Mouse (Mus musculus) hindbrain, embryonic 14.5 days (tissue): ENCODE measurements at regions not wholly inside any gene's neighbourhood (a gene's known extent, or its start where the extent isn't known, plus 50 kb on each side); places are given as distances from the start of the nearest gene placed in this dataset.

Experiments
- ATAC-seq: fragments of 200-750 bp; cut with Nextera tagmentation; 2 replicates; pipeline ENCODE4 v1.8.0; 2017; ENCODE audit warnings: moderate number of reproducible peaks, mild to moderate bottlenecking, moderate TSS enrichment, moderate library complexity; ENCODE audit not compliant: low FRiP score
- DNase-seq: peaks from one replicate; pipeline ENCODE4 v3.0.0-alpha.2; 2015; ENCODE audit warnings: low spot score
- H3K27ac ChIP-seq: fragments of 300-500 bp; sonication (generic); 2 replicates; pipeline ENCODE4 v1.5.1; 2014; ENCODE audit warnings: mild to moderate bottlenecking, moderate library complexity
- H3K27me3 ChIP-seq: fragments of 300-500 bp; sonication (generic); 2 replicates; pipeline ENCODE4 v1.6.1; 2014; ENCODE audit warnings: mild to moderate bottlenecking, low read length, mixed read lengths; ENCODE audit not compliant: control insufficient read depth, insufficient read depth
- H3K36me3 ChIP-seq: fragments of 300-500 bp; sonication (generic); replicated peaks from 2 replicates; pipeline ENCODE4 v1.6.1; 2014; ENCODE audit not compliant: control insufficient read depth, insufficient read depth
- H3K4me1 ChIP-seq: fragments of 300-500 bp; sonication (generic); replicated peaks from 2 replicates; pipeline ENCODE4 v1.6.1; 2014; ENCODE audit warnings: antibody characterized with exemption, low read length, mixed read lengths; ENCODE audit not compliant: control insufficient read depth, insufficient read depth
- H3K4me2 ChIP-seq: fragments of 300-500 bp; sonication (generic); replicated peaks from 2 replicates; pipeline ENCODE4 v1.6.1; 2014; ENCODE audit warnings: mild to moderate bottlenecking, moderate library complexity
- H3K4me3 ChIP-seq: fragments of 300-500 bp; sonication (generic); replicated peaks from 2 replicates; pipeline ENCODE4 v1.5.1; 2014; ENCODE audit warnings: mild to moderate bottlenecking, low read length
- H3K9ac ChIP-seq: fragments of 300-500 bp; sonication (generic); 2 replicates; pipeline ENCODE4 v1.6.1; 2014
- H3K9me3 ChIP-seq: fragments of 300-500 bp; sonication (generic); 2 replicates; pipeline ENCODE4 v1.6.1; 2016; ENCODE audit warnings: low read length; ENCODE audit not compliant: control insufficient read depth
- WGBS: fragments of 180-500 bp; shearing (Covaris S2); extraction: QIAGEN DNeasy Blood & Tissue Kit; methylation state at CpG from one replicate; pipeline ENCODE4 v1.1.7; 2014; 5-methylcytosine and 5-hydroxymethylcytosine counted together

DNA sequence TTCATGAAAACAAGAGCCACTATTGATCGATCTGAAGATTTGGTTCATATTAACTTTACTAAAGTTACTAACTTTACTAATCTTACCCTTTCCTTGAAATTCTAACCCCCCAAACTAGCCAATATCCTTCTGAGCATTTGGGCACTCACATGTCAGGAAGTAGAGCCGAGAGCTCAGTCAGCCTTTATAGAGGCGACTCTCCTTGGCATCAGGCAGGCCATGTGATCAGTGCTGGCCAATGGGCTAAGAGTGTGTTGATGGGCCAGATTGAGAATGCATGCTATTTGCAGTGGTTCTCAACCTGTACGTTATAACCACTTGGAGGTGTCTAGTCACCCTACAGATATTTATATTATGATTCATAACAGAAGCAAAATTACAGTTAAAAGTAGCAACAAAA, 69.6 kb upstream of the Slc35b4 start:
- no peaks in the 10 kb centered on the region for H3K27me3 ChIP-seq
- no peak for ATAC-seq
- no peak overlapping the region for H3K4me2 ChIP-seq
- H3K9me3 ChIP-seq, result no peaks in the 10 kb centered on the region
- DNase-seq, result no peak
- no peak overlapping the region for H3K9ac ChIP-seq
- no peaks in the 10 kb centered on the region for H3K4me1 ChIP-seq
- no peak overlapping the region for H3K4me3 ChIP-seq
- no peak overlapping the region for H3K27ac ChIP-seq
- H3K36me3 ChIP-seq, result no peaks in the 10 kb centered on the region
- WGBS, result 79% methylated on average over 4 of the region's 4 CpGs

- no peaks in the 10 kb centered on the region for H3K36me3 ChIP-seq
- H3K27me3 ChIP-seq, result no peaks in the 10 kb centered on the region
- WGBS, result 83% methylated on average over 3 of the region's 3 CpGs
- no peaks in the 10 kb centered on the region for H3K9me3 ChIP-seq
- H3K4me3 ChIP-seq, result no peak overlapping the region
- H3K9ac ChIP-seq, result no peak overlapping the region
- H3K4me1 ChIP-seq, result no peaks in the 10 kb centered on the region
- no peak for DNase-seq
- H3K4me2 ChIP-seq, result no peak overlapping the region
- no peak overlapping the region for H3K27ac ChIP-seq
- no peak for ATAC-seq
Measured at GRCm38 (mm10) chr6:34243001-34243400, 66.1 kb upstream of the Slc35b4 start.

GRCm38 (mm10) chr6:34242486-34242885, 65.6 kb upstream of the Slc35b4 start:
- no peaks in the 10 kb centered on the region for H3K36me3 ChIP-seq
- H3K4me1 ChIP-seq, result no peaks in the 10 kb centered on the region
- H3K4me2 ChIP-seq, result no peak overlapping the region
- ATAC-seq, result no peak
- no peaks in the 10 kb centered on the region for H3K9me3 ChIP-seq
- no peak overlapping the region for H3K9ac ChIP-seq
- 25% methylated on average over 9 of the region's 9 CpGs for WGBS
- H3K27me3 ChIP-seq, result no peaks in the 10 kb centered on the region
- no peak overlapping the region for H3K27ac ChIP-seq
- no peak overlapping the region for H3K4me3 ChIP-seq
- no peak for DNase-seq

GRCm38 (mm10) chr6:34235132-34235531, 58.2 kb upstream of the Slc35b4 start:
- Histone ChIP-seq H3K9ac (no peak overlapping the region), H3K9me3 (no peaks in the 10 kb centered on the region), H3K27ac (no peak overlapping the region), H3K27me3 (no peaks in the 10 kb centered on the region), H3K4me2 (no peak overlapping the region), H3K4me1 (no peaks in the 10 kb centered on the region), H3K4me3 (no peak overlapping the region), H3K36me3 (no peaks in the 10 kb centered on the region)
- 41% methylated on average over 10 of the region's 10 CpGs for WGBS
- DNase-seq (no peak), ATAC-seq (no peak)

- Histone ChIP-seq H3K27ac (no peak overlapping the region), H3K27me3 (no peaks in the 10 kb centered on the region), H3K9ac (no peak overlapping the region), H3K9me3 (no peaks in the 10 kb centered on the region), H3K36me3 (no peaks in the 10 kb centered on the region), H3K4me1 (no peaks in the 10 kb centered on the region), H3K4me3 (no peak overlapping the region), H3K4me2 (no peak overlapping the region)
- no peak for ATAC-seq
- 88% methylated on average over 5 of the region's 5 CpGs for WGBS
- DNase-seq, result no peak
Measured at GRCm38 (mm10) chr6:34234443-34235020, 57.6 kb upstream of the Slc35b4 start.

DNA sequence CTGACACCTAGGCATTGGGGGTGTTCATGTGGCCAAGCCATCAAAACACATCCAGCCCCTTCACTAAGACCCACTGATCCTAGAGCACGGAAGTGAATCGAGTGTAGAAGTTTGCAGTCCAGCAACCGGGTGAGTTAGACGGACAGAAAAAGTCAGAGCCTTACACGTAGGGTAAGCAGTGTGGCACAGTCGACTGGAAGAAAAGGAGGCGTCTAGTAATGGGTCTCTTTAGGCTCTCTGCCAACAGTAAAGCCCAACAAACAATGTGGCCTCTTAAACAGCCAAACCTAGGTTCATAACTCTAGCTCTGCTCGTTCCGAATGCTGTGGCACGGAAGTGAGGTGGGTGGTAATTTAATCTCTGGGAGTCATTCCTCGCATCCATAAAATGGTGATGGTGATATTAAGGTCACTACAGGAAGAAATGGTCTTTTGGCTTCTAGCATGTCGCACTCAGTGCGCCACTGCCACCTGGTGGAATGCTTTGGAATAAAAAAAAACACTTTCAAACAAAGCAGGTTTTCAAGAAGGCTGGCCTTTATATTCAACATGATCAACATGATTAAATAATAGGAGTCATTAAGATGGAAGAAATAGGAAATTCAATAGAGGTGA, 54.0 kb upstream of the Slc35b4 start:
- H3K4me3 ChIP-seq, result no peak overlapping the region
- no peak for ATAC-seq
- 37% methylated on average over 13 of the region's 13 CpGs for WGBS

GRCm38 (mm10) chr6:34227131-34227530, 50.2 kb upstream of the Slc35b4 start:
- DNase-seq (no peak), ATAC-seq (no peak)
- Histone ChIP-seq H3K36me3 (no peaks in the 10 kb centered on the region), H3K9me3 (0 out of 2 replicates have a peak, but pooled peaks cover 5% of the 10 kb centered on the region), H3K27me3 (no peaks in the 10 kb centered on the region), H3K9ac (no peak overlapping the region), H3K4me2 (no peak overlapping the region), H3K4me1 (no peaks in the 10 kb centered on the region), H3K27ac (no peak overlapping the region), H3K4me3 (no peak overlapping the region)
- 90% methylated on average over 4 of the region's 4 CpGs for WGBS

More for the DNA sequence above, 54.0 kb upstream of the Slc35b4 start:
- Histone ChIP-seq H3K36me3 (no peaks in the 10 kb centered on the region), H3K9ac (no peak overlapping the region), H3K27me3 (no peaks in the 10 kb centered on the region), H3K4me2 (no peak overlapping the region), H3K27ac (no peak overlapping the region), H3K4me1 (no peaks in the 10 kb centered on the region), H3K9me3 (no peaks in the 10 kb centered on the region)
- peak; percentile 85 for DNase-seq
